Mouse (Mus musculus) layer of hippocampus, adult 9-11 months (tissue): ENCODE measurements around the gene Cdk10.

ENCODE experiments used
- DNase-seq: peaks from one replicate; pipeline ENCODE4 v3.0.0; 2022

Gene Cdk10

DNA sequence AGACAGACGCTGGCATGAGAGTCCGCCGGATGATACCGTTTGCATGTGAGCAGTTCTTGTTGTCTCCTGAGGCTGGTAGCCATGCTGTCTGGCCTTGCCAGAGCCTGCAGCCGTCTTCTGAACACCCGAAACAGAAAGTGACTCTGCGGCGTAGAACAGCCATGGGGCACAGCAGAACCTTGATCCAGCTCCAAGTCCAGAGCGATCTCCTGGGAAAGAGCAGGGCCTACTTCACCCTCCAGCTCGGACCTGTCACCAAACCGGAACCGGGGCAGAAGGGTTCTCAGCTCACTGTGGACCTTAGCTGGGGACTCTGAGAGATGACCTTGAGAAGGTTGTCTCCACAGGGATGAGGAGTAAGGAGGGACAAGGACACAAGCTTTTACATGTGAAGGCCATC, 50.5 kb downstream of the Cdk10 start:
- no peak for DNase-seq

DNA sequence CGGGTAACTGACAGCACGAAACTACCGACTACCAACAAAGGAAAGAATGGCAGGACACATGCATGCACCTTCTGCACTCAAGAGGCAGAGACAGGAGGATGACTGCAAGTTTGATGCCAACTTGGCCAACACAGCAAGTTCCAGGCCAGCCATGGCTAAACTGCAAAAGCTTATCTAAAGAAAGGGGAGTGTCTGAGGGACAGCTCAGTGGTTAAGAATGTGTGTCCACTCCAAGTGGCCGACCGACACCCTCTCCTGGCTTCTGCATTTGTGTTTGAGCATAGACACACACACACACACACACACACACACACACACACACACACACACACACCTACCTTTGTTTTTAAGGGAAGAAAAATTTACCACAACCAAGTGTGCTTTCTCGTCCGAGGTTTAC, 53.8 kb downstream of the Cdk10 start:
- no peak for DNase-seq

DNA sequence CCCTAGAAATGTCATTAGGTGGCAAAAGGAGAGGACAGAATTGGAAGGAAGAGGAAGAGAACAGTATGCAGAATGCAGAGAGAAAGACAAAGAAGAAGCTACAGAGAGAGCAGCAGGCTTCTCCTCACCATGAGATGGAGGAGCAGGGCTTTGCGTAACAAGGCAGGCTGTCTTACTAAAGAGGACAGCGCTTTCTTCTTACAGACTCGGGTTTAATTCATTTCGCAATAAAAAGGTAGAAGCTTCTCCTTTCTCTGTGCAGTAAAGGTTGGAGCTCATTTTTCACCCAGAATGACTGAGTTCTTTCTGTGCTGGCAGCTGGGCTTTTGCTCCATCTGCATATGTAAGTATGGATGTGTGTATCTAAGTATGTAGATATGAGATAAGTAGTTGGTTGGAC, 55.2 kb downstream of the Cdk10 start:
- DNase-seq: no peak

DNA sequence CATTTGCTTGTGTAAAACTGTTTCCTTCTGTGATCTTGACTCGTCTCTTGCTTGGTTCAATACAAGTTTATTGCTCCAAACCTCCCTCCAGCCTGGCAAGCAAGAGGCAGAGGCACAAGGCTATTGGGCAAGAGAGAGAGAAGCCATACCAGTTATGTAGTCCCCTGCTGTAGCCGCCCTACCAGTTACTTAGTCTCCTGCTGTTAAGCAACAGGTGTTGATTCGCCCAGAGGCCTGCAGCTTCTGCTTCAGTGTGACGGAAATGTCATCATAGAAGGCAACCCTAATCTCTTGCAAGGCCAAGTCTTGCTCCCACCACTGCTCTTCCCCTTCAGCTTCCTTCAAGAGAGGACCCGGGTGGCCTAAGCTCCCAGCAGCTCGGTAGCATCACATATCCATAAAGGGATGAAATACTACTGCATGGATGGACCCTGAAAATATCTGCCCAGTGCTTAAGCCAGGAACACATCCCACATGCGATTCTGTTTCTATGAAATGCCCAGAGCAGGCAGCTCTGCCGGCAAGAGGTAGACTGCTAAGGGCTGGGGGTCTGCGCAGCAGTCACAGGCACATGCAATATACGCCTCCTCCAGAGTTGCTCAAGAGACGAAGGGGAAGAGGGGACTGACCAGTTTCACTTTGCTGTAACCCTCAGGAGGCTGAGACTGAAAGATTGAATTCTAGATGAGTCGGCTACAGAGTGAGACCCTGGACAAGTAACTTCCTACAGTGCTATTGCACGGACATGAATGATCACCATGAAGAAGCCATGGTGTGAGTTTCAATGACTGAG, 55.9 kb downstream of the Cdk10 start:
- DNase-seq: no peak
